Mouse (Mus musculus): ENCODE measurements at regions not wholly inside any gene's neighbourhood (a gene's known extent, or its start where the extent isn't known, plus 50 kb on each side); places are given as distances from the start of the nearest gene placed in this dataset.
A peak's percentile ranks its signal among the peaks of the same experiment; 100 is the strongest.

DNA sequence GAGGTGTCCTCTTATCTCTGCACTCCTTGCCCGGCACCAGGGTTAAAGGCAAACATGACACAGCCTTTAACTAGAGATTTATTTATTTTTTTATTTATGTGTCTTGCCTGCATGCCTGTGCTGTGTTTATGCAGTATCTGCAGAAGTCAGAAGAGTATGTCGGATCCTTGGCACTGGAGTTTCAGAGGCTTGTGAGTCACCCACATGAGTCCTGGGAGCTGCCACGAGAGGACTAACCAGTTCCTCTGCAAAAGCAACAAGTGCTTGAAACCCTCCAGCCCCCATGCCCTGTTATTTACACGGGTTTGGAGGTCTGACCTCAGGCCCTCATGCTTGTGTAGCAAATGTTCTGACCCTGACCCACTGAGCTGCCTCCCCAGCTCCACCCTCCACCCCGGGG, 210.6 kb downstream of the Sec16b start:
- Histone ChIP-seq H3K27ac (ENCODE audit: low read depth, low read length) (no peak overlapping the region), H3K4me2 (ENCODE audit: low read length) (no peak overlapping the region), H3K27me3 (replicated peaks; ENCODE audit: control insufficient read depth, insufficient read depth, low read length) (no peaks in the 10 kb centered on the region), H3K4me3 (ENCODE audit: low read depth, low read length) (no peak overlapping the region), H3K9me3 (replicated peaks; ENCODE audit: control insufficient read depth, low read length) (no peaks in the 10 kb centered on the region), H3K9ac (ENCODE audit: low read length) (no peak overlapping the region), H3K4me1 (ENCODE audit: control insufficient read depth, insufficient read depth, low read length) (peaks cover 2% of the 10 kb centered on the region; the same call in 1 of the 2 replicates), H3K36me3 (ENCODE audit: control insufficient read depth, insufficient read depth, low read length) (no peaks in the 10 kb centered on the region)
- DNase-seq (ENCODE audit: low spot score) (no peak), ATAC-seq (no peak)
- 85% methylated on average over 5 of the region's 5 CpGs for WGBS

DNA sequence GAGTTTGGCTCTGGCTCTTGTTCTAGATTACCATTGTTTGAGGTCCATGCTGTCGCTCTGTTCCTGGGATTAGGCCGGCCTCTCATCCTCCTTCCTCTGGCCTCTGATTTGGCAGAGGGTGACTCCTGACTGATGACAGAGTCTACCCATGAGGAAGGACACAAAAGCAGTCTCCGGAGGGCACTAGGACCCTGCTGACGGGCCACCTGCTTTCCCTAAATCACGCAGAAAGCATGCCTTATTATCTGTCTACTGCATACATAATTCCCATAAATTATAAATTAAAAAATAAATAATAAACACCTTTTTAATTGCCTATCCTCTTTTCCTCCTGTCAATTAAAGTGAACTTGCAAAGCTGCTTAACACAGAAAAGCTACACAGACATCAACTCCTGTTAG, 215.4 kb downstream of the Sec16b start:
- Histone ChIP-seq H3K4me1 (ENCODE audit: control insufficient read depth, insufficient read depth, low read length) (peaks cover 2% of the 10 kb centered on the region; the same call in 1 of the 2 replicates), H3K4me3 (ENCODE audit: low read depth, low read length) (no peak overlapping the region), H3K27ac (ENCODE audit: low read depth, low read length) (peak overlapping the region; percentile 14; the same call in 1 of the 2 replicates), H3K36me3 (ENCODE audit: control insufficient read depth, insufficient read depth, low read length) (no peaks in the 10 kb centered on the region), H3K27me3 (replicated peaks; ENCODE audit: control insufficient read depth, insufficient read depth, low read length) (no peaks in the 10 kb centered on the region), H3K9ac (ENCODE audit: low read length) (no peak overlapping the region), H3K9me3 (replicated peaks; ENCODE audit: control insufficient read depth, low read length) (no peaks in the 10 kb centered on the region), H3K4me2 (ENCODE audit: low read length) (no peak overlapping the region)
- WGBS, result 79% methylated on average over 5 of the region's 5 CpGs
- ATAC-seq (peak; percentile 75; the same call in 1 of the 2 replicates), DNase-seq (ENCODE audit: low spot score) (peak; percentile 56)

DNA sequence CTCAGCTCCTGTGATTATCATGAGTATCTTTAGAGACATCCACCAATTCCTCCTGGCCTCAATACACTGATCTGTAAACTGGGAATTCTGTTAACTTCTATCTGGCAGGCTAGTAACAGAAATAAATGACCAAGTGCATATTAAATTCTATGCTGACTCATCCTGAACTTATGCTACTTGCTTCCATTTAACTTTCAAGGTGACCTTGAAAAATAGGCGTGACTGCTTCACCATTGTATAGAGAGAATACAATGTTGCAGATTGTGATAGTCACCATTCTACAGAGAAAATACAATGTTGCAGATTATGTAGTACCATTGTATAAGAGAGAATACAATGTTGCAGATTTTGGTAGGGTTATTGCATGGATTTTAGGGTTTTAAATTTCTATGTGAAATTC, 224.6 kb downstream of the Sec16b start:
- Histone ChIP-seq H3K4me3 (ENCODE audit: low read depth, low read length) (no peak overlapping the region), H3K27me3 (replicated peaks; ENCODE audit: control insufficient read depth, insufficient read depth, low read length) (no peaks in the 10 kb centered on the region), H3K27ac (ENCODE audit: low read depth, low read length) (no peak overlapping the region), H3K36me3 (ENCODE audit: control insufficient read depth, insufficient read depth, low read length) (no peaks in the 10 kb centered on the region), H3K9ac (ENCODE audit: low read length) (no peak overlapping the region), H3K4me1 (ENCODE audit: control insufficient read depth, insufficient read depth, low read length) (no peaks in the 10 kb centered on the region), H3K9me3 (replicated peaks; ENCODE audit: control insufficient read depth, low read length) (no peaks in the 10 kb centered on the region), H3K4me2 (ENCODE audit: low read length) (no peak overlapping the region)
- DNase-seq (ENCODE audit: low spot score) (no peak), ATAC-seq (no peak)
- WGBS, result 91% methylated on average over 1 of the region's 1 CpGs

DNA sequence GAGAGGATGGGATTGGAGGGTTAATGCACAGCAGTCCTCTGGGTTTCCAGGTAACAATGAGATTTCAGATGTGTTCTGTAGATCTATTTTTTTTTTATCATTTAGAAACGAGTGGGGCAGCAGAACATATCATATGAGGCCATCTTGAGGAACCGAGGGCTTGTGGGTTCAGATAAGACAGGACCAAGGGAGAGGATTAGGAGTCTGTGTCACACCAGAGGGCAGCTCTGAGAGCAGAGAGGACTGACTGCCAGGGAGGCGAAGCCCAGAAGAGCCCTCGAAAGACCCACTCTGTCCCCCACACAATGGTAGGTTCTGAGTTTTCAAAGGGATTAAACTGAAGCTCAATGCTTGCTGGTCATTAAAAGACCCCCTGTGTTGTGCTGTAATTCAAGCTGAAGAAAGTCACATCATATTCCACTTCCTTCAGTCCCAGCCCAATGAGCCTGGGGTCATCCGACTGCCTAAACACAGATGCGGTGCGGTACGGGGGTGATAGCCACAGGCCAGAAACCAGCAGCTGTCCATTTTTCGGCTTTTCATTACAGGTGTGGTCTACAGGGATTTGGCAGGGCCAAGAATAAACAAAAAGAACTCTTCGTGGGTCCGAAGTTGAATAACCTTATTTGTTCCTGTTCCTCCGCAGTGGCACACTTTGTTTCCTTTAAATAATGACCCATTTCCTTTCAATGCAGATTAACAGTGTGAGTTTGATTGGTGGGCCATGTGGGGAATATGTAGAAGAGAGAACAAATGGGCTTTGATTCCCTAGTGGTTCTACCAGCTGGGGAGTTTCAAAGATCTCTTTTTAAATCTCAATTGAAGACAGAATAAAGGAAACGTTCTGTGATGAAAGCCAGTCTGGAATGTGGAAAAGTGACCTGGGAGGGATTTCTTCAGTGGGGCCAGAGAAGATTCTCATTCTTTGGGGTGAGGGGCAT, 234.5 kb downstream of the Sec16b start:
- H3K4me2 ChIP-seq (ENCODE audit: low read length), result no peak overlapping the region
- no peaks in the 10 kb centered on the region for H3K9me3 ChIP-seq (replicated peaks; ENCODE audit: control insufficient read depth, low read length)
- no peak overlapping the region for H3K9ac ChIP-seq (ENCODE audit: low read length)
- ATAC-seq (no peak), DNase-seq (ENCODE audit: low spot score) (no peak)
- no peak overlapping the region for H3K4me3 ChIP-seq (ENCODE audit: low read depth, low read length)
- no peaks in the 10 kb centered on the region for H3K27me3 ChIP-seq (replicated peaks; ENCODE audit: control insufficient read depth, insufficient read depth, low read length)
- H3K4me1 ChIP-seq (ENCODE audit: control insufficient read depth, insufficient read depth, low read length), result peaks cover 1% of the 10 kb centered on the region; the same call in 1 of the 2 replicates
- H3K27ac ChIP-seq (ENCODE audit: low read depth, low read length), result no peak overlapping the region
- H3K36me3 ChIP-seq (ENCODE audit: control insufficient read depth, insufficient read depth, low read length), result no peaks in the 10 kb centered on the region
- WGBS, result 19% methylated on average over 13 of the region's 13 CpGs

DNA sequence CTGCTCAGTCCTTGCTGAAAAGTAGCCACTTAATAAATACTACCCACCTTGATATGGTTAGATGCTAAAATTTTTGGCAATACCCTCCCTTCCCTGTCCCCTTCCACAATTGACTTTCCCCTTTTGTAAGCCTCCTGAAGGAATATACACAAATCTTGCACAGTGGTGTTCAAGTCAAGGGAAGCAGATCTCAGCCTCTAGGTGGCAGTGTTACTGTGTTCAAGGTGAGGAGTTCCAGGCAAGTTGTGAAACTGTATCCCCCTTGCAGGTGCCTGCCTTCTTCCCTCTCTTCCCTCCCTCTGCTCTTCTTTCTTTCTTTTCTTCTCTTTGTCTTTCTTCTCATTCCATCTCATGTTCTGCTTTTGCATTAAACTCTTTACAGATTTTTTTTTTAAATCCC, 239.1 kb downstream of the Sec16b start:
- Histone ChIP-seq H3K27ac (ENCODE audit: low read depth, low read length) (no peak overlapping the region), H3K27me3 (replicated peaks; ENCODE audit: control insufficient read depth, insufficient read depth, low read length) (no peaks in the 10 kb centered on the region), H3K36me3 (ENCODE audit: control insufficient read depth, insufficient read depth, low read length) (no peaks in the 10 kb centered on the region), H3K9ac (ENCODE audit: low read length) (no peak overlapping the region), H3K4me3 (ENCODE audit: low read depth, low read length) (no peak overlapping the region), H3K4me2 (ENCODE audit: low read length) (no peak overlapping the region), H3K4me1 (ENCODE audit: control insufficient read depth, insufficient read depth, low read length) (peaks cover 7% of the 10 kb centered on the region; the same call in 1 of the 2 replicates), H3K9me3 (replicated peaks; ENCODE audit: control insufficient read depth, low read length) (no peaks in the 10 kb centered on the region)
- ATAC-seq (peak; percentile 73; the same call in 1 of the 2 replicates), DNase-seq (ENCODE audit: low spot score) (peak; percentile 93)

DNA sequence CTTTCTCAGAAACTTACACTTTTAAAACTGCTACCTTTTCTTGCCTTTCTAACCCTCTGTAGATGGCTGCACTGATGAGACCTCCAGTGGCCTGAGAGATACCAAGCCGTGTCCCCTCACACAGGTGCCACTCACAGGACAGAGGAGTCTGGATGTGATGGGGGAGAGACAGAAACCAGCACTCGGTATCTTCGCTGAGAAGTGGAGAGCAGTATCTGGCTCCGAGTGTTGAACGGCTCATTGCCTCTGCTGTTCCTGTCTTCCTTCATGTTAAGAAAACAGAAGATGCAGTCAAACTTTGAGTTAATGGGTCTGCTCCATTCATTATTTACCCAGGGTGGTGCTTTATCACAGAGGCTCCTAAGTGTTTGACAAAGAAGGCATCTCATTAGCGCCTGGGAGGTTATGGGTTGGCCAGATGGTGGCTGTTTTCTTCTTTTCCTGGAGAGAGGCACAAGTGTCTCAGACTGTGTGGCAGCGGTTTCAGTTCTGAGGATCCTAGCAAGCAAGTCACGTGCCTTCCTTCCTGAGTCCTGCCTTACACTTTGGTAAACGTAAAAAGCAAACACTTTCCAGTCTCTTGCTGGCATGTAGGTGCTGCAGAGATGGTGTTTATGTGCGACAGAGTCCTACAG, 248.6 kb downstream of the Sec16b start:
- H3K9ac ChIP-seq (ENCODE audit: low read length), result no peak overlapping the region
- no peaks in the 10 kb centered on the region for H3K9me3 ChIP-seq (replicated peaks; ENCODE audit: control insufficient read depth, low read length)
- 39% methylated on average over 10 of the region's 10 CpGs for WGBS
- peak; percentile 83 for ATAC-seq
- H3K4me1 ChIP-seq (ENCODE audit: control insufficient read depth, insufficient read depth, low read length), result peaks cover 7% of the 10 kb centered on the region; the same call in 1 of the 2 replicates
- H3K27me3 ChIP-seq (replicated peaks; ENCODE audit: control insufficient read depth, insufficient read depth, low read length), result no peaks in the 10 kb centered on the region
- peak; percentile 69 for DNase-seq (ENCODE audit: low spot score)
- no peaks in the 10 kb centered on the region for H3K36me3 ChIP-seq (ENCODE audit: control insufficient read depth, insufficient read depth, low read length)
- no peak overlapping the region for H3K4me3 ChIP-seq (ENCODE audit: low read depth, low read length)
- H3K4me2 ChIP-seq (ENCODE audit: low read length), result no peak overlapping the region
- no peak overlapping the region for H3K27ac ChIP-seq (ENCODE audit: low read depth, low read length)

DNA sequence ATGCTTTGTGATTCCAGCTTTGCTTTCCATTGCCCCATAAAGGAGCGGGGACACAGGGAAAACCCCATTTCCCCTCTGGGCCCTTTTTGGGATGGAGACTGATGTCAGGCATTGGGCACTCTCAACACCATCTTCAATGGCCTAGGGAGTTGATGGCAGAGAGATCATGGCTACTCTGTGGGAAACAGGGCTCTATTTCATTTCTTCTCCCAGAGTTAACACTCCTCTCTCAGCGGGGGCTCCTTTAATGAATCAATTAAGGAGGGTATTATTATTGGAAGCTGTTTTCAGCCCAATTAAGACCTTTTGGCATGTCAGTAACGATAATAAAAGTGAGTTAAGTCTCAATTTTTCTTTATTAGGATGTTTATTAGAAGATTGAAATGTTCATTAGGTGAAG, 250.4 kb downstream of the Sec16b start:
- no peak overlapping the region for H3K27ac ChIP-seq (ENCODE audit: low read depth, low read length)
- H3K9me3 ChIP-seq (replicated peaks; ENCODE audit: control insufficient read depth, low read length), result no peaks in the 10 kb centered on the region
- H3K9ac ChIP-seq (ENCODE audit: low read length), result no peak overlapping the region
- H3K4me1 ChIP-seq (ENCODE audit: control insufficient read depth, insufficient read depth, low read length), result peaks cover 7% of the 10 kb centered on the region; the same call in 1 of the 2 replicates
- 11% methylated on average over 3 of the region's 3 CpGs for WGBS
- no peaks in the 10 kb centered on the region for H3K27me3 ChIP-seq (replicated peaks; ENCODE audit: control insufficient read depth, insufficient read depth, low read length)
- H3K36me3 ChIP-seq (ENCODE audit: control insufficient read depth, insufficient read depth, low read length), result no peaks in the 10 kb centered on the region
- peak; percentile 67 for DNase-seq (ENCODE audit: low spot score)
- H3K4me2 ChIP-seq (ENCODE audit: low read length), result no peak overlapping the region
- H3K4me3 ChIP-seq (ENCODE audit: low read depth, low read length), result no peak overlapping the region
- ATAC-seq, result peak; percentile 50; the same call in 1 of the 2 replicates

DNA sequence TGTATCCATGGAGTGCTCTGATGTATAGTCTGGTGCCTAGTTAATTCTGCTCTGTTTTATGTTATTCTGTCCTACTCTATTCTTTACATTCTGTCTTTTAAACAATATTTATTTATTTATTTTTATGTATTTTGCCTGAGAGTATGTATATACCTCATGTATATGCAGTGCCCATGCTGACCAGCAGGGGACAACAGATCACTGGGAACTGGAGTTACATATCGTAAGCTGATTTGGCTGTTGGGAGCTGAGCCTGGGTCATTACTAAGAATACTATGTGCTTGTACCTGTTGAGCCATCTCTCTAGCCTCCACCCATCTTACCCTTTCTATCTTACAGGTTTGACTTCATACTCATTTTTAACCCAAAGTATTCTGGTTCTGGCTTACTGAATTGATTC, 251.8 kb downstream of the Sec16b start:
- peaks cover 7% of the 10 kb centered on the region; the same call in 1 of the 2 replicates for H3K4me1 ChIP-seq (ENCODE audit: control insufficient read depth, insufficient read depth, low read length)
- H3K27me3 ChIP-seq (replicated peaks; ENCODE audit: control insufficient read depth, insufficient read depth, low read length), result no peaks in the 10 kb centered on the region
- no peak overlapping the region for H3K4me2 ChIP-seq (ENCODE audit: low read length)
- no peaks in the 10 kb centered on the region for H3K9me3 ChIP-seq (replicated peaks; ENCODE audit: control insufficient read depth, low read length)
- DNase-seq (ENCODE audit: low spot score), result no peak
- 100% methylated on average over 1 of the region's 1 CpGs for WGBS
- ATAC-seq, result no peak
- no peak overlapping the region for H3K27ac ChIP-seq (ENCODE audit: low read depth, low read length)
- H3K4me3 ChIP-seq (ENCODE audit: low read depth, low read length), result no peak overlapping the region
- no peak overlapping the region for H3K9ac ChIP-seq (ENCODE audit: low read length)
- H3K36me3 ChIP-seq (ENCODE audit: control insufficient read depth, insufficient read depth, low read length), result no peaks in the 10 kb centered on the region

DNA sequence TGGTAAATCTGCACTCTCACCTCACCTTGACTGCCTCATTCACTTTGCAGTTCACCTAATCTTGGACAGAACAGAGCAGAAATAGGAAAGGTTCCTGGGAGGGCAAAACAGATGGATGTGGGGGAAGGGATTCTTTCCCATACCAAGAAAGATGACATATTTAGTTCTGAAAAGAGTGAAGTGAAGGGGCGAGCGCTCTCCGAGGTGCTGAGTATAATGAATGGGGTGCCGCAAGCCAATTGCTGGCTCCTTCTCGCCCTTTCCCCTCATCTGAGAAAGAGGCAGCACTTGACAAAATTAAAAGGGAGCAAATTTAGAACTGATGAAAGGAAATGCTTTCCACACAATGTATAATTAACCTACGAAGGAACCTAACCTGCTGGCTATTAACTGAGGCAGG, 261.7 kb downstream of the Sec16b start:
- WGBS, result 42% methylated on average over 6 of the region's 6 CpGs
- Histone ChIP-seq H3K4me1 (ENCODE audit: control insufficient read depth, insufficient read depth, low read length) (no peaks in the 10 kb centered on the region), H3K9ac (ENCODE audit: low read length) (no peak overlapping the region), H3K36me3 (ENCODE audit: control insufficient read depth, insufficient read depth, low read length) (no peaks in the 10 kb centered on the region), H3K27me3 (replicated peaks; ENCODE audit: control insufficient read depth, insufficient read depth, low read length) (no peaks in the 10 kb centered on the region), H3K4me3 (ENCODE audit: low read depth, low read length) (no peak overlapping the region), H3K9me3 (replicated peaks; ENCODE audit: control insufficient read depth, low read length) (no peaks in the 10 kb centered on the region), H3K27ac (ENCODE audit: low read depth, low read length) (no peak overlapping the region), H3K4me2 (ENCODE audit: low read length) (no peak overlapping the region)
- peak; percentile 20; the same call in 1 of the 2 replicates for ATAC-seq
- DNase-seq (ENCODE audit: low spot score), result no peak
